Mouse (Mus musculus): ENCODE results near the gene Pelp1. TPM values are rescaled to one million over a fixed set of nuclear protein-coding genes. Genes with fewer than 3 reads are reported as not detected.
"Not testable (repeated sequence)": the region's sequence is repeated elsewhere in the genome, so short reads cannot be mapped to it uniquely, and the experiment has no call there.

Pelp1 gene
- total and polyA plus RNA-seq, 2 experiments from 2014 or later, result 30.7 to 31.3 TPM

GRCm38 (mm10) chr11:70435476-70435875, 25.6 kb upstream of the Pelp1 start:
- Histone ChIP-seq H3K27ac (ENCODE audit: low read depth, low read length) (no peak overlapping the region), H3K27me3 (ENCODE audit: insufficient read depth, low read length) (no peaks in the 10 kb centered on the region), H3K9ac (no peak overlapping the region), H3K9me3 (ENCODE audit: low read length) (no peaks in the 10 kb centered on the region), H3K4me2 (ENCODE audit: low read depth) (no peak overlapping the region), H3K4me3 (ENCODE audit: low read depth, low read length) (no peak overlapping the region), H3K4me1 (ENCODE audit: insufficient read depth) (peaks cover 9% of the 10 kb centered on the region), H3K36me3 (ENCODE audit: insufficient read depth) (peaks cover 46% of the 10 kb centered on the region)
- TF ChIP-seq CTCF (IDR thresholded peaks at IDR 0.05; ENCODE audit: low read depth), result no peak
- no peak for ATAC-seq
- DNase-seq, result no peak
- WGBS, result 89% methylated on average over 5 of the region's 5 CpGs

- DNase-seq (no peak), ATAC-seq (no peak)
- Histone ChIP-seq H3K36me3 (ENCODE audit: insufficient read depth) (peaks cover 31% of the 10 kb centered on the region), H3K9me3 (ENCODE audit: low read length) (no peaks in the 10 kb centered on the region), H3K9ac (0 out of 2 replicates have a peak overlapping the region, but pooled peaks have one; percentile 93), H3K4me1 (ENCODE audit: insufficient read depth) (peaks cover 9% of the 10 kb centered on the region), H3K4me3 (ENCODE audit: low read depth, low read length) (peak overlapping the region; percentile 81; the same call in 1 of the 2 replicates), H3K27me3 (ENCODE audit: insufficient read depth, low read length) (no peaks in the 10 kb centered on the region), H3K4me2 (ENCODE audit: low read depth) (peak overlapping the region; percentile 80), H3K27ac (ENCODE audit: low read depth, low read length) (no peak overlapping the region)
- no peak for TF ChIP-seq CTCF (IDR thresholded peaks at IDR 0.05; ENCODE audit: low read depth)
- WGBS, result 94% methylated on average over 3 of the region's 3 CpGs
Observed at GRCm38 (mm10) chr11:70433951-70434350, 24.1 kb upstream of the Pelp1 start.

- Histone ChIP-seq H3K9ac (peak overlapping the region; percentile 93; the same call in 1 of the 2 replicates), H3K9me3 (ENCODE audit: low read length) (no peaks in the 10 kb centered on the region), H3K4me1 (ENCODE audit: insufficient read depth) (peaks cover 9% of the 10 kb centered on the region), H3K27ac (ENCODE audit: low read depth, low read length) (no peak overlapping the region), H3K27me3 (ENCODE audit: insufficient read depth, low read length) (no peaks in the 10 kb centered on the region), H3K36me3 (ENCODE audit: insufficient read depth) (peaks cover 27% of the 10 kb centered on the region), H3K4me3 (ENCODE audit: low read depth, low read length) (peak overlapping the region; percentile 81), H3K4me2 (ENCODE audit: low read depth) (peak overlapping the region; percentile 80)
- 68% methylated on average over 1 of the region's 1 CpGs for WGBS
- TF ChIP-seq CTCF (IDR thresholded peaks at IDR 0.05; ENCODE audit: low read depth), result no peak
- no peak for ATAC-seq
- no peak for DNase-seq
Observed at GRCm38 (mm10) chr11:70433569-70433943, 23.7 kb upstream of the Pelp1 start.

GRCm38 (mm10) chr11:70432895-70433568, 23.2 kb upstream of the Pelp1 start:
- Histone ChIP-seq H3K9me3 (ENCODE audit: low read length) (no peaks in the 10 kb centered on the region), H3K4me1 (ENCODE audit: insufficient read depth) (peaks cover 9% of the 10 kb centered on the region), H3K27me3 (ENCODE audit: insufficient read depth, low read length) (no peaks in the 10 kb centered on the region), H3K36me3 (ENCODE audit: insufficient read depth) (peaks cover 21% of the 10 kb centered on the region), H3K9ac (peak overlapping the region; percentile 93), H3K4me2 (ENCODE audit: low read depth) (peak overlapping the region; percentile 80), H3K4me3 (ENCODE audit: low read depth, low read length) (peak overlapping the region; percentile 81), H3K27ac (ENCODE audit: low read depth, low read length) (peak overlapping the region; percentile 94)
- 4% methylated on average over 15 of the region's 15 CpGs for WGBS
- TF ChIP-seq CTCF (IDR thresholded peaks at IDR 0.05; ENCODE audit: low read depth), result 0 out of 2 replicates have a peak, but pooled peaks have one; percentile 5
- ATAC-seq (peak; percentile 7), DNase-seq (no peak)

- peak; percentile 78 for TF ChIP-seq CTCF (IDR thresholded peaks at IDR 0.05; ENCODE audit: low read depth)
- H3K27ac ChIP-seq (ENCODE audit: low read depth, low read length), result peak within 1 kb of the TSS; percentile 94
- peak within 1 kb of the TSS; percentile 93 for H3K9ac ChIP-seq
- ATAC-seq (peak; percentile 97), DNase-seq (peak; percentile 99)
- under 1% methylated on average over 59 of the region's 75 CpGs for WGBS
- peaks cover 14% of the 10 kb centered on the region for H3K36me3 ChIP-seq (ENCODE audit: insufficient read depth)
- no peaks in the 10 kb centered on the region for H3K27me3 ChIP-seq (ENCODE audit: insufficient read depth, low read length)
- H3K4me2 ChIP-seq (ENCODE audit: low read depth), result peak within 1 kb of the TSS; percentile 80
- H3K4me1 ChIP-seq (ENCODE audit: insufficient read depth), result peaks cover 9% of the 10 kb centered on the region
- no peaks in the 10 kb centered on the region for H3K9me3 ChIP-seq (ENCODE audit: low read length)
- peak within 1 kb of the TSS; percentile 81 for H3K4me3 ChIP-seq (ENCODE audit: low read depth, low read length)
Observed at GRCm38 (mm10) chr11:70432048-70432894, 22.4 kb upstream of the Pelp1 start, which contains the start of gene Arrb2. Arrb2 (plus strand) TSS chr11:70432635.

GRCm38 (mm10) chr11:70431574-70431973, 21.7 kb upstream of the Pelp1 start:
- peak overlapping the region; percentile 80; the same call in 1 of the 2 replicates for H3K4me2 ChIP-seq (ENCODE audit: low read depth)
- peaks cover 7% of the 10 kb centered on the region for H3K36me3 ChIP-seq (ENCODE audit: insufficient read depth)
- WGBS, result 21% methylated on average over 5 of the region's 5 CpGs
- H3K4me3 ChIP-seq (ENCODE audit: low read depth, low read length), result peak overlapping the region; percentile 81
- H3K9me3 ChIP-seq (ENCODE audit: low read length), result no peaks in the 10 kb centered on the region
- DNase-seq (no peak), ATAC-seq (no peak)
- no peak for TF ChIP-seq CTCF (IDR thresholded peaks at IDR 0.05; ENCODE audit: low read depth)
- H3K4me1 ChIP-seq (ENCODE audit: insufficient read depth), result peaks cover 9% of the 10 kb centered on the region
- H3K27ac ChIP-seq (ENCODE audit: low read depth, low read length), result peak overlapping the region; percentile 94
- no peaks in the 10 kb centered on the region for H3K27me3 ChIP-seq (ENCODE audit: insufficient read depth, low read length)
- H3K9ac ChIP-seq, result peak overlapping the region; percentile 93; the same call in 1 of the 2 replicates

GRCm38 (mm10) chr11:70426598-70426997, 16.8 kb upstream of the Pelp1 start:
- H3K4me3 ChIP-seq (ENCODE audit: low read depth, low read length); H3K27me3 ChIP-seq (ENCODE audit: insufficient read depth, low read length); H3K27ac ChIP-seq (ENCODE audit: low read depth, low read length); H3K4me1 ChIP-seq (ENCODE audit: insufficient read depth); H3K9ac ChIP-seq; H3K36me3 ChIP-seq (ENCODE audit: insufficient read depth); H3K9me3 ChIP-seq (ENCODE audit: low read length); H3K4me2 ChIP-seq (ENCODE audit: low read depth); DNase-seq; ATAC-seq: not testable (repeated sequence)
- 61% methylated on average over 6 of the region's 6 CpGs for WGBS

Data from forebrain, postnatal 0 days (tissue).